Mouse (Mus musculus): ENCODE results near the gene Serinc3.
A peak's percentile ranks its signal among the peaks of the same experiment; 100 is the strongest.

Gene Serinc3

DNA sequence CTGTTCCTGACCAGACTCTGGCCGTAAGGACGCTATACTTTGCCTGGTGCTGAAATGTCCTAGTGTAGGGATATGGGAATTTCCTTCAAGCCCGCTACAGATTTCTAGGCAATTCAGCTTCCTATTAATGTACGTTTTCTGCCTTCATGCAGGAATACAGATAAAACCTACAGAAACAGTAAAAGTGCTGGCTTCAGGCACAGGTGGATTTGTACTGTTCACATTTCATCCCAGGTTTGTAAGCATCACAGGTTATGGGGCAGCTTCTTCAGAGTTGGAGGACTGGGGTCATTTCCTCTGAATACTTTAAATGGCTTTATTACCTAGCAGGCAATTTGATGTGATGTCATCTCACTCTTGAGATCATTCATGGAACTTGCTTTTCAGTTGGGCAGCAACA, 27.1 kb downstream of the Serinc3 start:
- no peak for DNase-seq

DNA sequence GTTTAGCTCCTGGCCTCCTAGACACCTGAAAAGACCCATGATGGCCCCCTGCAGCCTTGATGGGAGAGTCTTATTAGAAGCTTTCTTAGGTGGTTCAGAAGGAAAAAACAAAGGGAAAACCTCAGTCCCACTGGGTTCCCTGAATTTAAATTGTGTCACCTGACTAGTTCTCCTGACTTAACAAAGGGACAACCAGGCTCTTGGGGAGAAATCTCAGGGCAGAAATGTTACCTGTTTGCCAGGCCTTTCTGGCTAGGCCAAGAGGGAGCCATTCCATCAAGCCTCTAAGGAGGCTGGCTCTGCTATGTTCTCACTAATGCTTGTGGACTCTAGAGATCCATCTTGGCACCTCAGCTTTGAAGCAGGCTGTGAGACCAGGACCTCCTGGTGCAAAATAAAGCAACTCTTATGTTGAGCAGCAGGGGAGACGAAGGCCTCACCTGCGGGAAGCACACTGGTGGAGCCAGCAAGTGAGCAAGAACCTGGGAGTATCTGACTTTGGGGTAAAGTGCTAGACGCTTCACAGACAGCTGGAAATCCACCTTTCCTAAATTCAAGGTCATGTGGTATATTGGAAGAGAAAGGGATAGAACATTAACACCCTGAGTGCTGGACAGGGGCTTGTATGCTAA, 27.6 kb downstream of the Serinc3 start:
- no peak for DNase-seq

DNA sequence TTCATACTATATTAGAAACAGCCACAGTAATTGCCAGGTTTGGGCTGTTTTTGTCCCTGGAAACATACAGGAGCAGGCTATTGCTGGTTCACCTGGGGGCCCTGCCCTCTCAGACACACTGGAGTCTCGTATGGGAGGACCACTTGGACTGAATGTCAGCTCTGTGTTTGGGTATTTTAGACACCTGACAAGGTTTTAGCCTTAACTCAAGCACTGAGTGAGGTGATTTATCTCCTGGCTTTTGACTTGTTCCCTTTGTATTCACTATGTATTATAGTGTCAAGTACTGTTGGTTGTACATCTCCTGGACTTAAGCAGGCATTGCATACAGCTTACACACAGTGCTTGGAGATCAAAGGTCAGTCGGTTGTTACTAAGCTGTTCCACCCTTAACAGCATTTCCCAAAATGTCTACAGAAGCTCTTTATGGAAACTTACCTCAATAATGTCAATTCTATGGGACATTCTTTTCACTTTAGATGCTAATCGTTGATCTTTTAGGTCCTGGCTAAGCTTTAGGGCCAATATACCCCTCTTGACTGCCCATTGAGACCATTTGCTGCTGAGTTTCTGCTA, 28.2 kb downstream of the Serinc3 start:
- DNase-seq, result no peak

DNA sequence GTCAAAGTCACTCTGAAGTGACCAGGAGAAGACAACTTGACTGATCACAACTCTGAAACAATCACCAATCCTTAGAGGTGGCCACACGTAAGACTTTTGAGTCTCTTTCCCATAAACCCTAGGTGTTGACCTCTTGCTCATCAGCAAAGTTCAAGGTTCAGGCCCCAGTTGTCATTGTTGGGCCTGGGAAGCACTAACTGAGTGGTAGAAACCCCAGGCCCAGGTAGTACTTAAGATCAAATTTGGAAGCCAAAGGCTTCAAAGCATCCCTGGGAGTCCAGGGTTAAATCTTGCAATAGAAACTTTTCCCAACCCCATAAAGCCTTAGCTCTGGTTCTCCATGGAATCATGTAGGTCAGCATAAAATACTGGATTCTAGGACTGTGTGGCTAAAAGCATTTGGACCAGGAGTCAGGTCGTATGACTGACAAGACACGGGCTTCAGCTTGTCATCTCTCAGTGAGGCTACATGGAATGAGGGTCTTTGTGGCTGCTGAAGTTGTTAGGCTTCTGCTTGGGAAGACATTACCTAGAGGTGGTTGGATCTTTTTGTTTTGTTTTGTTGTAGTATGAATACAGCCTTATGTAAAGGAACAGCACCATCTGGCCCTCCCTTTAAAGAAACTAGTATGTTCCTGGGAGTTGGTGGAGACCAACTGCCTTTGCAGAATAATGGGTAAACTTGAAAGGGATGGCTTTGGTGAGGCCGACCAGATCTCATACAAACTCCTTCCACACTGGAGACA, 28.9 kb downstream of the Serinc3 start:
- DNase-seq, result no peak

DNA sequence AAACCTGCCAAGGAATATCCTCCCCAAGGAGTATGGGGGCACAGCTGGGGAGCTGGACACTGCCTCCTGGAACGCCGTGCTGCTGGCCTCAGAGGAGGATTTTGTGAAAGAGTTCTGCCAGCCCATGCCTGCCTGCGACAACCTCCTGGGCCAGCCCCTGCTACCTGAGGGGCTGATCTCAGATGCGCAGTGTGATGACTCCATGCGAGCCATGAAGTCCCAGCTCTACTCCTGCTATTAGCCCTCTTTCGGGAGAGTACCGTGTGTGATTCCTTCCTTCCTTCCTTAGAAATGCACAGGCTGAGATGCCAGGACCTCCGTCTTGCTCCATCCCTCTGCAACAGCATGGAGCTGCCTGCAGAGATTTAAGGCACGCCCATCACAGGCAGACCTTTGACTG, 29.5 kb downstream of the Serinc3 start:
- no peak for DNase-seq

DNA sequence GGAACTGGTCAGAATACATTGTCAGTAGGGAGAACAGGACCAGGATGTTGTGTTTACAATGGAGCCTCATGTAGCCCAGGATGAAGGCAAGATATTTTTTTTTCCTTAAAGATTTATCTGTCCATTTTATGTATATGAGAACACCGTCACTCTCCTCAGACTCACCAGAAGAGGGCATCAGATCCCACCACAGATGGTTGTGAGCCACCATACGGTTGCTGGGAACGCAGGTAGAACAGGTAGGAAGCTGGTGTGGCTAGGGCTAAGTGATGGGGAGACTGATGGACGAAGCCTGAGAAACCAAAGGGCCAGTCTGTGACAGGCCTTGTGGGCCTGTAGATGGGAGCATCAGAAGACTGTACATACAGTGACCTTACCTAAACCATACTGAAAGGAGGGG, 30.9 kb downstream of the Serinc3 start:
- no peak for DNase-seq

DNA sequence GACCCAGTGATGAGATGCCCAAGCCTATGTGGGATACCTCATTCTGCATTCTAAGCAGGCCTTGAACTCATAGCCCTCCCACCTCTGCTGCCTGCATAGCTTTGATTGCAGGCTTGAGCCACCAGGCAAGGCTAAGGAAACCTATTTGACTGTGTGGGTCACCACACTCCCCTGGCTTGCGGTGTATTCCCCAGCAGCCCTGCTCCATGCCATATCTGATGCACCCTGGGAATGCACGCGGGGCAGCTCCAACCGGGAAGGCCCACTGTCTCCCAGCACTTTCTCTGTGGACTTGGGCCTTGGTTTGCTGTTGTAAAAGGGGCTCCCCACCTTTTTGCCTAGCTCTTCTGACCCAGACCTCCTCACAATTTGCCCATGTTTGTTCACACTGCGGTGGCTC, 31.7 kb downstream of the Serinc3 start:
- DNase-seq, result no peak

DNA sequence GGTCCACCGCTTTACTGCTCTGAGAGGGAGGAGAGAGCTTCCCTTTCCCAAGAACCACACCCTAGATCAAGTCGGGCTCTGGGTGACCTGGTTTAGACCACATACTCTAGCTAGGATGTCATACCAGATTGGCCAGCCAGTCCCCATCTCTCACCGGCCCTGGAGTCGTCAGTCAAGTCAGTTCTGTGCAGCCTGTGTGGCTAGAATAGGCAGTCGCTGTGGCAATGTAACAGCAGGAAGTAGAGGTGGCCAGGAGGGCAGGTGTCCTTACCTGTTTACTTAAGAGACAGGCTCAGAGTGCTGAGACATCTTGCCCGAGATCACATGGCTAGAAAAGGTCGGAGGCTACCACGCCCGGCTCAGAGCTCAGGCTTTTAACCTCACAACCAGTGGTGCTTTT, 33.8 kb downstream of the Serinc3 start:
- no peak for DNase-seq

DNA sequence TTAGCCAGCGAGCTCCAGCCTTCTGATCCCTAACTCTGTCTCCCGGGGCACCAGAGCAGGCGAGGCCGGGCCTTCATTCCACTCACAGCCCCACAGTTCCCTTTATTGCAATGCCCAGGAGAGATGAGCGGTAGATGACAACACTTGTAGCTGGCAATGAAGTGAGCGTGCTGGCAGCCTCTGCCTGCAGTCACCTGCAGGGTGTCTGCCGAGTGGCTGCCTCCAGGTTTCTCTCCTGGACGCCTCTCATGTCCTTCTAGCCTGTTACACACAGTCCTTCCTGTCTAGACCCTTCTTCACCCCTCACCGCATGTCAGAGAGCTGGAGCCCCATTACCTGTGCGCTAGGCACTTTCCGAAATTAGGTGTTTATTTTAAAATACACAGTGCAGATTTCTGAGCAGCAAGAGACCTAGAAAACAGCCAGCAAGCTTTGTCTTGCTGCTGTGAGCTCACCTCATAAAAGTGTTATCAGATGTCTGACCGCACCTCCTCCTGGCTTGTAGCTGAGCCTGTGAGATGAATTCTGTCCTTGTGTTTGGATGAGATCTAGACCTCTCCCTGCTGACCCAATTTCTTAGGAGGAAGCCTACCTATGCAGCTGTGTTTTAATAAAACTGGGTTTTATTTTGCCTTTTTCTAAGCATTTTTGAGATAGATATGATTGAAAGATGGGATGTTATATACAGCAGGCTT, 35.5 kb downstream of the Serinc3 start:
- peak; percentile 52 to 55 for DNase-seq

DNA sequence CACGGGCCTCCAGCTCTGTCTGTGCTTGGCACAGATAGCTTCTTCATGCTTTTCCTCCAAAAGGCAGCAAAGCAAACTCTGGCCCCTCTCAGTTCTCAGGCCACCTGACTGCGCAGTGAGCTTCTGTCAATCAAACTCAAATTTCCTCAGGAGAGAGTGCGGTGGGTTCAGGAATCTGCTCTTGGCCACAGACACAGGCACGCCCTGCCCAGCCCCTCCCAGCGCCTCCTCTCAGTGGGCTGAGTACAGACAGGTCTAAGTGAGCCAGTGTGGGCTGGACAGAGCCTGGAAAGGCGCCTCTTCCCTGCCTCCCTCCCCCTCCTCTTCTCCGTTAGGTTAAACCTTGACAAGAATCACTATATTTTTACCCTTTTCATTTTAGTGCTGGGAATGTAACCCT, 36.9 kb downstream of the Serinc3 start:
- no peak for DNase-seq

DNA sequence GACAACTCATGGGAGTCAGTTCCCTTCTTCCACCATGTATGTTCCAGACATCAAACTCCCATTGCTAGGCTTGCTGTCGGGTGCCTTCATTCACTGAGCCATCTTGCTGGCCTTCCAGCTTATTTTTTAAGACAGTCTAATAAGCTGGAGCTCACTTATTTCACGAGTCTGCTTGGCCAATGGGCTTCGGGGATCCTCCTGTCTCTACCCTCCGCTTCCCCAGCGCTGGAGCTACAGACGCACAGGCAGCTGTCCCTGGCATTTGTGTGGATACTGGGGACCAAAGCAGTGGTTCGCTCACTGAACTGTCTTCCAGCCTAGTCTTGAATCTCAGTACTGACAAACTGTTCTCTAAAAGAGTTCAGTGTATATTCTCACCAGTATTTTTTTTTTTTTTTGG, 38.8 kb downstream of the Serinc3 start:
- no peak for DNase-seq

DNA sequence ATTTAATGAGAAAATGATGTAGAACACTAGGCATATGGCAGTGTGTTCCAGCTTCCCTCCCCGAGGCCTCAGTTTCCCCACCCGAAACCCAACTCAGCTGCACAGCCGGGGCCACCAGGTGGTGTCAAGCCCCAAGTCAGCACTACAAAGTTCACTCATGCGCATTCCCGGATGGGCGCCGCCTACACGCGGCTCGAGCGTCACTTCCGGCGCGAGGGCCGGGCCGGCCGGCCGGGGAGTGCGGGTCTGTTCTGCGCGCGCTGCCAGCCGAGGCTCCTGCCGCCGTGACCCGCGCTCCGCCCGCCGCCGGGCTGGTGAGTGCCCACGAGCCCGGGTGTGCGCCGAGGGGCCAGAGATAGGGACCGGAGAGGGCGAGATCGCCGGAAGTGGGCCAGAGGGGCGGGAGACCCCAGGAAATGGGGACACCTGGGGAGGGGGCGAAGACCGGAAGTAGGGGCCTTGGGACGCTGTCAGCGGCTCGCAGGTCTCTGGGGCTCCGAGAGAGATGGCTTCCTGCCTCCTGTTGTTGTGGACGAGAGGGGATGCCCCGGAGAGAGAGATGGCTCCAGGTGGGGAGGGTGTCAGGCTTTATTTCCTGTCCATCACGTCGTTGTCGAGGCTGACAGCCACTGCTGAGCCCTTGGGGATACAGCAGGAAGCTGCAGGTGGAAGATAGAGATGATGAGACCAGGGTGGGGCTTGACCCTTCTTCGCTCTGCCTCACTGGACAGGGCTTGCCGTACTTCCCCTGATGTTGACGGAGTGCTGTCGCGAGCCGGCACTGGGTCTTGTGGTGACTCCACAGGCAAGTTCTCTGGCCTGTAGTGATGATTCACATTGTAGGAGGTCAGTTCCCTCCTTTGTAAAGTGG, 42.6 kb downstream of the Serinc3 start, which contains the start of gene Ttpal:
Gene Ttpal, plus strand, starts transcription at position 214 of the 871 bp plus-strand sequence.
- peak; percentile 87 to 90 for DNase-seq

DNA sequence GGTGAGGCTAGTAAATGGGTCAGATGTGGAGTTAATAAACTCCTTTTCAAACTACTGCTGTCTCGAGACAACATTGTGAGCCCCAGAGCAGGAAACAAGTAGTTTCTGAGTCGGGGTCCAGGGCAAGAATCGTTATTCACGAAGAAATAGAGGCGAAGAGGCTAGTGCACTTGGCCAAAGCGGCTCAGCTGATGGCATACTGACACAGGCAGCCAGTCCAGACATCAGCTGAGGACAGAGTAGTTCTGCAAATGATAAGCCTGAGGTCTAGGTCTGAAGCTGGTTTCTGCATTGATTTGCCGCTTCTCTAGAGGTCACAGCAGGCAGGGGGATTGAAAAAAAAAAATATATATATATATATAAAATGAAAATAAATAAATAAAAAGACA, 43.2 kb downstream of the Serinc3 start:
- peak in 1 of 2 experiments; percentile 33 for DNase-seq

DNA sequence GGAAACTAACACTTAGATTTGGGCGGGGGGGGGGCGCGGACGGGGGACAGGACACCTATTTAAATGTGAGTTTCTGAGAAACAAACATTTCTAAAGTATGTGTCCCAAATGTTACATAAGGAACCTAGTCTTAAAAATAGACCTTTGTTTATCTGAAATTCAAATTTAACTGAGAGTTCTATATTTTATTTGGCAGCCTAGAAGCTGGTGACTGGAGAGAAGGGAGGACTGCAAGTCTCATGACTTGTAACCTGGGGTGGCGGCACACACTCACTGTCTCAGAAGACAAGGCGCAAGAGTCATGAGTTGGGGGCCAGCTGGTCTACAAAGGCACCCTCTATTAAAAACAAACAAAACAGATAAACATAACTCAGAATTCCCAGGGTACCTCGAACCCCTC, 43.9 kb downstream of the Serinc3 start:
- no peak for DNase-seq

DNA sequence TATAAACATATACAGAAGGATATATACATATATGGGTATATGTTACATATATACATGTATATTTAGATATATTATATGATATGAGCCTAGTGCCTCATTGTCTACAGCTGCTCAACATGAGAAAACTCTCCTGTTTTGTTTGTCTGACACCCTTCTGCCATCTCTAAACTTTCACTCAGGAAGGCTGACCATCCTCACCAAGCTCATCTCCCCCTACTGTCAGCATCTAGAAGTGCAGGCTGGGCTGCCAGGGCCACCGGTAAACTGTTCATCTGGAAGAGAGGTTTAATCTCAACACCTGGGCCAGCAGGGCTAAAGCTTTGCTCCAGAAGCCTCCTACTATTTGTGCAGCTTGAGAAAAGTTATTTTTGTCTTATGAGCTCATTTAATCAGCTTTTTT, 45.7 kb downstream of the Serinc3 start:
- peak; percentile 75 to 77 for DNase-seq

DNA sequence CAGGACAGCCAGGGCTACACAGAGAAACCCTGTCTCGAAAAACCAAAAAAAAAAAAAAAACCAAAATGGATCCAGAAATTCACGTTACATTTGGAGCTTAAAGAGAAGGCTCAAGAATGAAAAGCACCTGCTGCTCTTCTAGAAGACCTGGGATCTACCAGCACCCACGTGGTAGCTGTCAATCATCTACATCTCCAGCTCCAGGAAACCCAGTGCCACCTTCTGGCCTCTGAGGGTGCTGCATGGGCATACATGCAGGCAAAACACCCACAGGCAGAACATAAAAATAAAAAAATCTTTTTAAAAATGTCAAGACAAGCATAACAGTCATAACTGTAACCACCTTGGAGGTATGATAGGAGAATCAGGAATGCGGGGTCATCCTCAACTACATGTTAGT, 47.3 kb downstream of the Serinc3 start:
- peak in 1 of 2 experiments; percentile 26 for DNase-seq

DNA sequence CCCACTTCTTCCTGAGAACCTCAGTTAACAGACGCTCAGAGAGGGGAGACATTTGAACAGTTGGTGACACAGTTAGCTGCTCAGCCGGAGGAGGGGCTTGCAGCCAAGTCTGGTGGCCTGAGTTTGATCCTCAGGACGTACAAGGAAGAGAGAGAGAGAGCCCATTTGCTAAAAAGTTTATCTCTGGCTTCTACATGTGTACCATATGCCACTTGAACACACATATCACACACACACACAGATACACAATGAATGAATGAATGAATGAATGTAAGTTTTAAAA, 48.1 kb downstream of the Serinc3 start:
- no peak for DNase-seq

DNA sequence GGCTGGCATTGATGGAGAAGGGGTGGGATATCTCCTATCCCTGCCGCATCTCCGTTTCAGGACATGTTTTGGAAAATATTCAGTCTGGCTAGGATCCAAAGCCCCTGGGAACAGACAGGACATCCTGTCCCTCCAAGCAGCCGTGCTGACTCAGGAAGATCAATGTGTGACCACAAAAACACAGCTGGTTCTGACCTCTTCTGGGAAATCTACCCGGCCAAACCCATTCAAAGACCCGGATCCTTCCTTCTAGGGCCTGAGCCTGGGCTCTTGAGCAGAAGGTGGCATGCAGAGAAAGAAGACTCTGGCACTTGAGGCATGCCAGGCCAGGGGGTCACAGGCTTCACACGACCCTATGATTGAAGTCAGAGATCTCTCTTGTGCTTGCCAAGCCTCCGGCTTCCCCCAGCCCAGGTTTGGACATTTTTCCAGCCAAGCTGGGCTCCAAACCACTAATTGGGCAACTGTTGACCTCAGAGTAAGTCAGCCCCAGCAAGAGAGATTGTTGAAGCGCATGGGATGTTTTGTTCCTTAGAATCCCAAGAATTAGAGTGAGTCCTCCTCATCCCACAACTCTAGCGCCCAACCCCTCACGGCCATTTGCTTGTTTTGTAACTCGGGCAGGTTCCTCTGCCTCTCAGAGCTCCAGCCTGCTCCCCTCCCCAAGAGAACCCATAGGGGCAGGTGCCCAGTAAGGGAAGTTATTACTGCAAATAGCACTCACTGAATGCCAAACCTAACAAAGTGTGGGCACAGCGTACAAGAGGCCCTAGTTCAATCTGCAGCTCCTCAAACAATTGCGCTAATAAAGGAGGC, 48.7 kb downstream of the Serinc3 start:
- no peak for DNase-seq

DNA sequence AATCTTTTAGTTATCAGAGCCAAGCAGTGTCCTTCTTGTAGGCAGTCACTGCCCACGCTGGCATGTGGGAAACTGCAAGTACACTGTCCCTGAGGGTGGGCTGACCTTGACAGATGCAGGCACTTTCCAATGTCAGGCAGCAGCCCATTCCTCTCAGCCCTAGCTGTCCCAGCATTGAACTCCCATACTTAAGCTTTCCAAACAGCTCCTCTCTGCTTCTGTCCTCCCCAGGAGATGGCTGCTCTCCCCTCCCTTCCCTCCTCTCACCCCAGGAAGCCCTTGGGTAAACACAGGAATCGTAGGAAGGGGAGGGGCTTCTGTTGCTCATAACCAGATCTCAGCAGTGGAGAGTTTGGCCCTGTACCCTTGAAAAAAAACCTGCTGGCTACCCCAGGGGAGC, 49.8 kb downstream of the Serinc3 start:
- DNase-seq, result no peak

DNA sequence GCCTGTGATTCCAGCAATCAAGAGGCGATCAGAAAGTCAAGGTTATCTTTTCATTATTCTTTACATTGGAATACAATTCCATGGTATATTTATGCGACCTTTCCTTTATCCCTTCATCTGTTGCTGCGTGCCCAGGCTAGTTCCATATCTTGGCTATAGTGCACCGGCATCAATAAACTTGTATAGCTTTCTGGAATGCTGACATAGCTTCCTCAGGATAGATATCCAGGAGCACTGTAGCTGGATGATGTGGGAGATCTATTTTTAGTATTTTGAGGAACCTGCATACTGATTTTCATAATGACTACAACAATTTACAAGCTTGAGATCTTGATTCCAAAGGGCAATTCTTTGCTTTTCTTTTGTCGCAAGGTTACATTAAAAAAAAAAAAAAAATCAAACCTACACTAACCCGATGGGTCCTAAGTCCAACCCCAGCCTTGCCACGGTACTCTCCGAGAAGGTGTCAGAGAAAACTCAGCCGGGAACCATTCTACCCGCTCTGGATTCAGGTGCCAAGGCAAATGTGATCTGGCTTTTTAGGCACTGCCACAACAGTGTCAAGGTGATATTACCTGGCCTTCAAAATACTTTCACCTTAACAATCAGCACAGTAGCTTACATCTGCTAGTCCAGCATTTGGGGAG, 51.2 kb downstream of the Serinc3 start:
- no peak for DNase-seq

DNA sequence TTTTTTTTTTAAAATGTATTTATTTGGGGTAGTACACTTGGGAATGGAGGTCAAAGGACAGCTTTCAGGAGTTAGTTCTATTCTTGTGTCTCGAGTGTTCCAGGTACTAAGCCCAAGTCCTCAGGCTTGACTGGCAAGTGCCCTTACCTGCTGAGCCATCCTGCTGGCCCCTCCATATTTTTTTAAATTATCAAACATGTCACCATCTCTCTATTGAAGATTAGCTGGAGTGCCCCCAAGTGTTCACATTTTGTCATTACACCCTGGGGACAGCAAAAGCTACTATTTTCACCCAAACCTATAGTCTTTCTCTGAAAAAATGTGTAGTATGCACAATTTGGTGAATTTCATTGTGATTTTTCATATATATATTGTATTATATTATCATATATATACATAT, 52.8 kb downstream of the Serinc3 start:
- DNase-seq, result no peak

DNA sequence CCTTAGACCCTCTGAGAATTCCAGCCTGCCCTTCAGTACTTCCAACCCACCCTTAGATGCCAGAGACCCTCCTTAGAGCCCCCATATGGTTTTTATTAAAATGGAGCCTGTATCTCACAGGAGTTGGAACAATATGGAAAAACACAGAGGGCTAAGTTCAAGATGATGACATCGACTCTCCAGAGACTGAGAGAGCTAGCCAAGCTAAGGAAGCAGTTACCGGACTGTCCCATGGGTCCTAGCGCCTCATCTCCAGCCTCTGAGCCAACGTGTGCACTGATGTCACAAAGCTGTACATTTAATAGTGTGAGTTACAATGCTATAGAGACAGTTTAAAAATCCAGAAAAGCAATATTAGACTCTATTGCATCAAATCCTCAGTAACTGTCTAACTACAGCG, 53.9 kb downstream of the Serinc3 start:
- DNase-seq, result no peak

All from cerebellum, adult 18-20 months (tissue).